ENCODE assay signal across 29 mouse cellular contexts in genomic region chr8:52227506-52227905, GRCm38 (mm10).
DNase-seq lines count a peak whose midpoint lies in the region; ATAC-seq lines count a peak whose summit lies in the region.
"Had no signal": no experiment of that assay in that cellular context is flagged by ENCODE, and none has a peak within 500 bp of the region (broad histone marks: within the 10 kb centered on the region; RNA-seq: fewer than 3 reads in every experiment).

No protein-coding gene starts in this region.

- H3K27me3 ChIP-seq in midbrain, embryonic 11.5 days (ENCODE audit: control insufficient read depth, insufficient read depth, low read length), result peaks cover 21% of the 10 kb centered on the region
- H3K27me3 ChIP-seq in midbrain, embryonic 15.5 days (replicated peaks), result 0 out of 2 replicates have a peak, but pooled peaks cover 6% of the 10 kb centered on the region
- H3K27me3 ChIP-seq in midbrain, embryonic 14.5 days (ENCODE audit: control insufficient read depth, insufficient read depth, low read length), result no peaks in the 10 kb centered on the region
- H3K27me3 ChIP-seq in midbrain, embryonic 10.5 days (ENCODE audit: low read depth, poor library complexity, severe bottlenecking), result peaks cover 65% of the 10 kb centered on the region
- H3K27me3 ChIP-seq: CH12.LX; forebrain, embryonic 13.5 days; heart, embryonic 12.5 days; heart, embryonic 15.5 days; hindbrain, embryonic 13.5 days; Patski had no signal

- no peaks in the 10 kb centered on the region for H3K9me3 ChIP-seq in midbrain, embryonic 11.5 days (ENCODE audit: control insufficient read depth, low read length)
- no peaks in the 10 kb centered on the region for H3K9me3 ChIP-seq in midbrain, embryonic 15.5 days
- H3K9me3 ChIP-seq in midbrain, embryonic 14.5 days (ENCODE audit: control insufficient read depth, low read length), result no peaks in the 10 kb centered on the region
- no peaks in the 10 kb centered on the region for H3K9me3 ChIP-seq in midbrain, embryonic 10.5 days (replicated peaks)
- H3K9me3 ChIP-seq: forebrain, embryonic 13.5 days; heart, embryonic 12.5 days; heart, embryonic 15.5 days; hindbrain, embryonic 10.5 days; hindbrain, embryonic 13.5 days had no signal

- H3K4me3 ChIP-seq in midbrain, embryonic 11.5 days (ENCODE audit: low read depth, low read length), result no peak overlapping the region
- H3K4me3 ChIP-seq in midbrain, embryonic 15.5 days, result no peak overlapping the region
- H3K4me3 ChIP-seq in midbrain, embryonic 14.5 days (replicated peaks; ENCODE audit: low read depth, low read length), result no peak overlapping the region
- H3K4me3 ChIP-seq in midbrain, embryonic 10.5 days, result no peak overlapping the region
- H3K4me3 ChIP-seq: forebrain, embryonic 10.5 days; forebrain, embryonic 13.5 days; gastrocnemius, adult 2 months; heart, embryonic 12.5 days; heart, embryonic 15.5 days; hindbrain, embryonic 10.5 days; hindbrain, embryonic 13.5 days had no signal

- peak; percentile 86 for ATAC-seq in midbrain, embryonic 11.5 days (ENCODE audit: low FRiP score)
- no peak for ATAC-seq in midbrain, embryonic 15.5 days (replicated peaks)
- ATAC-seq in midbrain, embryonic 14.5 days (ENCODE audit: low FRiP score, low TSS enrichment), result peak; percentile 48; the same call in 1 of the 2 replicates
- ATAC-seq: forebrain, embryonic 13.5 days; forebrain, postnatal 0 days; hindbrain, embryonic 16.5 days; Patski had no signal

- H3K27ac ChIP-seq in midbrain, embryonic 11.5 days (ENCODE audit: low read depth, low read length), result no peak overlapping the region
- H3K27ac ChIP-seq in midbrain, embryonic 15.5 days, result no peak overlapping the region
- H3K27ac ChIP-seq in midbrain, embryonic 14.5 days (replicated peaks; ENCODE audit: low read depth, low read length), result no peak overlapping the region
- H3K27ac ChIP-seq in midbrain, embryonic 10.5 days (replicated peaks), result no peak overlapping the region
- H3K27ac ChIP-seq: forebrain, embryonic 10.5 days; forebrain, embryonic 13.5 days; gastrocnemius, adult 2 months; heart, embryonic 15.5 days; hindbrain, embryonic 10.5 days; hindbrain, embryonic 13.5 days had no signal

- H3K4me2 ChIP-seq in midbrain, embryonic 11.5 days, result no peak overlapping the region
- H3K4me2 ChIP-seq in midbrain, embryonic 15.5 days, result no peak overlapping the region
- no peak overlapping the region for H3K4me2 ChIP-seq in midbrain, embryonic 14.5 days (ENCODE audit: low read length)
- H3K4me2 ChIP-seq: forebrain, embryonic 13.5 days; heart, embryonic 12.5 days; heart, embryonic 15.5 days; hindbrain, embryonic 13.5 days had no signal

- no peaks in the 10 kb centered on the region for H3K4me1 ChIP-seq in midbrain, embryonic 11.5 days (ENCODE audit: control insufficient read depth, insufficient read depth, low read length)
- H3K4me1 ChIP-seq in midbrain, embryonic 15.5 days, result no peaks in the 10 kb centered on the region
- no peaks in the 10 kb centered on the region for H3K4me1 ChIP-seq in midbrain, embryonic 14.5 days (ENCODE audit: control insufficient read depth, insufficient read depth, low read length)
- H3K4me1 ChIP-seq in midbrain, embryonic 10.5 days, result peaks cover 11% of the 10 kb centered on the region
- H3K4me1 ChIP-seq: forebrain, embryonic 13.5 days; heart, embryonic 12.5 days; heart, embryonic 15.5 days; hindbrain, embryonic 10.5 days; hindbrain, embryonic 13.5 days had no signal

- H3K9ac ChIP-seq in midbrain, embryonic 11.5 days (ENCODE audit: low read length), result no peak overlapping the region
- no peak overlapping the region for H3K9ac ChIP-seq in midbrain, embryonic 15.5 days
- no peak overlapping the region for H3K9ac ChIP-seq in midbrain, embryonic 14.5 days (replicated peaks; ENCODE audit: low read length)
- H3K9ac ChIP-seq: forebrain, embryonic 13.5 days; forebrain, postnatal 0 days; heart, embryonic 12.5 days; heart, embryonic 15.5 days; hindbrain, embryonic 13.5 days had no signal

- DNase-seq in midbrain, embryonic 11.5 days (ENCODE audit: low spot score, missing footprints), result peak; percentile 86
- peak; percentile 43 for DNase-seq in midbrain, embryonic 14.5 days
- no peak for DNase-seq in midbrain, embryonic 10.5 days (ENCODE audit: low spot score)
- DNase-seq in retina, postnatal 7 days (ENCODE audit: low read depth, low spot score), result peak; percentile 19
- no peak for DNase-seq in gastrocnemius, postnatal 10 days
- DNase-seq: adrenal gland, postnatal 10 days; adrenal gland, postnatal 36 days; B cell, adult 2 months; cerebellum, adult 11 months; cerebellum, adult 2 months; cerebellum, adult 9-11 months; cerebellum, postnatal 25 days; forebrain, postnatal 0 days; gastrocnemius, adult 2 months; gastrocnemius, postnatal 25 days; heart, adult 18-20 months; heart, postnatal 10 days; heart, postnatal 36 days had no signal

- no peaks in the 10 kb centered on the region for H3K36me3 ChIP-seq in midbrain, embryonic 11.5 days (ENCODE audit: control insufficient read depth, insufficient read depth, low read length)
- no peaks in the 10 kb centered on the region for H3K36me3 ChIP-seq in midbrain, embryonic 15.5 days (replicated peaks)
- H3K36me3 ChIP-seq in midbrain, embryonic 14.5 days (ENCODE audit: control insufficient read depth, insufficient read depth, low read length), result no peaks in the 10 kb centered on the region
- no peaks in the 10 kb centered on the region for H3K36me3 ChIP-seq in midbrain, embryonic 10.5 days
- H3K36me3 ChIP-seq: forebrain, embryonic 10.5 days; G1E; heart, embryonic 12.5 days; heart, embryonic 15.5 days; hindbrain, embryonic 10.5 days; hindbrain, embryonic 13.5 days had no signal

Comparison
In these comparisons a context has a peak if more than half of its experiments do, and no peak if none do; other contexts are left out.
1. DNase-seq: peak in midbrain, embryonic 11.5 days (single experiment), midbrain, embryonic 14.5 days (single experiment) and retina, postnatal 7 days (single experiment); none in midbrain, embryonic 10.5 days (single experiment) and gastrocnemius, postnatal 10 days (single experiment).